In the genomic region with DNA sequence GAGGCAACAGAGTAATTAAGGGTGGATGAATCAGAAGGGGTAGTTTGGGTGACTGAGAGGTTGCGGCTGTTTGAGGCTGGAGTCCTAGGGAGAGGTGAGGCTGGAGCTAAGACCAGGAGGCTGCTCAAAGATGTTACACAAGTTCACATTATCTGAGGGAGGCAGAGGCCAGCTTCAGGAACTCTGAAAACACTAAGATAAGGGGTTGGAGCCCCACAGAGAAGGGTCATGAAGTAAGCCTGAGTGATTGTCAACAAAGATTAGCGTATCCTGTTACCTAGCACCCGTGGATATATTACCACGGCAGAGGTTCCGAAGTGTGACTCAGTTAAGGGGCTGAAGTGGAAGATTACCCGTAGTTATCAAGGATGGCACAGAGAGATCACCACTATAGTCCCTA, we compare ENCODE assay signal across 1 mouse cellular context.
TF ChIP-seq lines count a peak whose summit lies in the region.

No protein-coding gene starts in this region.

TF ChIP-seq in MEL, 35 proteins besides CTCF, POLR2A, EP300 and RAD21:
- TF ChIP-seq ZMIZ1 (IDR thresholded peaks at IDR 0.05; ENCODE audit: low read depth, low read length) (no peak), ELF1 (IDR thresholded peaks at IDR 0.05; ENCODE audit: low read depth, low read length) (0 out of 2 replicates have a peak, but pooled peaks have one; percentile 33), GABPA (IDR thresholded peaks at IDR 0.05; ENCODE audit: low read depth, low read length) (no peak), GATA1 (IDR thresholded peaks at IDR 0.05; ENCODE audit: low read depth, low read length) (peak; percentile 99), KAT2A (conservative IDR thresholded peaks at IDR 0.05; ENCODE audit: low read depth, low read length) (no peak), MEF2A (IDR thresholded peaks at IDR 0.05; ENCODE audit: extremely low read depth, insufficient replicate concordance, low read depth, low read length, poor library complexity, severe bottlenecking) (no peak), MXI1 (IDR thresholded peaks at IDR 0.05; ENCODE audit: low read depth, low read length) (peak; percentile 52; the same call in 1 of the 2 replicates), NELFE (IDR thresholded peaks at IDR 0.05; ENCODE audit: low read depth, low read length) (no peak), HCFC1 (IDR thresholded peaks at IDR 0.05; ENCODE audit: low read depth, low read length) (peak; percentile 62; the same call in 1 of the 2 replicates), BHLHE40 (IDR thresholded peaks at IDR 0.05; ENCODE audit: borderline replicate concordance, low read depth, low read length) (peak; percentile 77; the same call in 1 of the 2 replicates), USF2 (IDR thresholded peaks at IDR 0.05; ENCODE audit: borderline replicate concordance in 1 of 2, insufficient read depth in 1 of 2, low read depth in 1 of 2, low read length in 2 of 2) (no peak), POLR2AphosphoS2 (IDR thresholded peaks at IDR 0.05; ENCODE audit: low read length) (peak; percentile 71; the same call in 1 of the 2 replicates), MAX (IDR thresholded peaks at IDR 0.05; ENCODE audit: low read length) (no peak; the same call in 1 of the 2 replicates), POLR2AphosphoS5 (IDR thresholded peaks at IDR 0.05; ENCODE audit: borderline replicate concordance, low read depth, low read length) (no peak), TAL1 (IDR thresholded peaks at IDR 0.05; ENCODE audit: low read length) (peak; percentile 99), E2F4 (IDR thresholded peaks at IDR 0.05; ENCODE audit: borderline replicate concordance, low read depth, low read length) (no peak), SIN3A (IDR thresholded peaks at IDR 0.05; ENCODE audit: low read length) (peak; percentile 92), ZNF384 (IDR thresholded peaks at IDR 0.05; ENCODE audit: low read depth, low read length) (peak; percentile 39; the same call in 1 of the 2 replicates), ZC3H11A (IDR thresholded peaks at IDR 0.05; ENCODE audit: low read depth, low read length) (no peak), ZKSCAN1 (IDR thresholded peaks at IDR 0.05; ENCODE audit: low read depth, low read length) (no peak), USF1 (IDR thresholded peaks at IDR 0.05; ENCODE audit: low read depth, low read length) (no peak), UBTF (IDR thresholded peaks at IDR 0.05; ENCODE audit: borderline replicate concordance, insufficient read depth, low read depth, low read length) (no peak), TCF12 (IDR thresholded peaks at IDR 0.05; ENCODE audit: low read depth, low read length) (peak; percentile 100), SMC3 (IDR thresholded peaks at IDR 0.05; ENCODE audit: low read depth, low read length) (no peak), MAFK (IDR thresholded peaks at IDR 0.05; ENCODE audit: borderline replicate concordance, low read depth, low read length) (peak; percentile 54; the same call in 1 of the 2 replicates), JUND (IDR thresholded peaks at IDR 0.05; ENCODE audit: low read depth, low read length) (peak; percentile 71), RCOR1 (IDR thresholded peaks at IDR 0.05; ENCODE audit: low read depth, low read length) (peak; percentile 93), MYC (IDR thresholded peaks at IDR 0.05; ENCODE audit: low read depth, low read length) (peak; percentile 41; the same call in 1 of the 2 replicates), MAZ (IDR thresholded peaks at IDR 0.05; ENCODE audit: low read depth, low read length) (peak; percentile 84; the same call in 1 of the 2 replicates), CHD1 (IDR thresholded peaks at IDR 0.05; ENCODE audit: low read depth, low read length) (no peak), ETS1 (IDR thresholded peaks at IDR 0.05; ENCODE audit: low read depth, low read length) (peak; percentile 97), CHD2 (IDR thresholded peaks at IDR 0.05; ENCODE audit: low read length) (peak; percentile 38; the same call in 1 of the 2 replicates), MYB (IDR thresholded peaks at IDR 0.05; ENCODE audit: low read depth, low read length) (0 out of 2 replicates have a peak, but pooled peaks have one; percentile 48), NRF1 (IDR thresholded peaks at IDR 0.05; ENCODE audit: insufficient read depth, low read depth, low read length, poor library complexity, severe bottlenecking) (no peak), TBP (IDR thresholded peaks at IDR 0.05; ENCODE audit: low read depth, low read length) (no peak)
